Mouse (Mus musculus) midbrain, postnatal 0 days (tissue): Measurements from ENCODE around the gene Vangl2. TPM values are rescaled to one million over a fixed set of nuclear protein-coding genes. Genes with fewer than 3 reads are reported as not detected.

Source experiments
- ATAC-seq: fragments of 200-750 bp; cut with Nextera tagmentation; 2 replicates; pipeline ENCODE4 v1.8.0; 2017; ENCODE audit warnings: moderate number of reproducible peaks, mild to moderate bottlenecking, moderate TSS enrichment, moderate library complexity; ENCODE audit not compliant: low FRiP score
- DNase-seq: peaks from one replicate; pipeline ENCODE4 v3.0.0-alpha.2; 2015; ENCODE audit warnings: low spot score
- H3K27ac ChIP-seq: fragments of 300-500 bp; sonication (generic); 2 replicates; pipeline ENCODE4 v1.5.1; 2014; ENCODE audit warnings: low read depth, mild to moderate bottlenecking, low read length, mixed read lengths
- H3K27me3 ChIP-seq: fragments of 300-500 bp; sonication (generic); 2 replicates; pipeline ENCODE4 v1.6.1; 2014; ENCODE audit warnings: low read length, control low read depth, mixed read lengths; ENCODE audit not compliant: insufficient read depth
- H3K36me3 ChIP-seq: fragments of 300-500 bp; sonication (generic); 2 replicates; pipeline ENCODE4 v1.6.1; 2014; ENCODE audit warnings: low read length, control low read depth, mixed read lengths; ENCODE audit not compliant: insufficient read depth
- H3K4me1 ChIP-seq: fragments of 300-500 bp; sonication (generic); 2 replicates; pipeline ENCODE4 v1.6.1; 2014; ENCODE audit warnings: mild to moderate bottlenecking, control low read depth, antibody characterized with exemption, low read length, mixed read lengths; ENCODE audit not compliant: insufficient read depth
- H3K4me2 ChIP-seq: fragments of 300-500 bp; sonication (generic); 2 replicates; pipeline ENCODE4 v1.6.1; 2014; ENCODE audit warnings: low read depth, mild to moderate bottlenecking, low read length, mixed read lengths; ENCODE audit not compliant: poor library complexity, severe bottlenecking
- H3K4me3 ChIP-seq: fragments of 300-500 bp; sonication (generic); 2 replicates; pipeline ENCODE4 v1.5.1; 2014; ENCODE audit warnings: low read depth, mild to moderate bottlenecking, low read length, moderate library complexity
- H3K9ac ChIP-seq: fragments of 300-500 bp; sonication (generic); replicated peaks from 2 replicates; pipeline ENCODE4 v1.6.1; 2014; ENCODE audit warnings: mild to moderate bottlenecking, low read length, moderate library complexity, mixed read lengths; ENCODE audit not compliant: poor library complexity, severe bottlenecking
- H3K9me3 ChIP-seq: fragments of 300-500 bp; sonication (generic); 2 replicates; pipeline ENCODE4 v1.6.1; 2016; ENCODE audit warnings: low read length, control low read depth
- CTCF ChIP-seq: IDR thresholded peaks from 2 replicates; pipeline ENCODE4 v1.5.1; 2016; ENCODE audit warnings: antibody characterized with exemption, mild to moderate bottlenecking
- WGBS: fragments of 180-500 bp; shearing (Covaris S2); extraction: QIAGEN DNeasy Blood & Tissue Kit; methylation state at CpG from one replicate; pipeline ENCODE4 v1.1.7; 2014; 5-methylcytosine and 5-hydroxymethylcytosine counted together
- polyA plus RNA-seq: library from polyadenylated mRNA; unstranded; fragments of >200 nt; fragmentation: Nextera tagmentation; extraction: Ambion mirVana; gene quantifications from 2 replicates; pipeline ENCODE4 v1.2.1, GENCODE M21; 2015
- total RNA-seq: library from RNA; depleted of rRNA; stranded (reverse); fragments of >200 nt; gene quantifications from 2 replicates; pipeline ENCODE4 v1.2.3, GENCODE M21; 2014

Gene Vangl2
- total and polyA plus RNA-seq, 2 experiments from 2014 or later = 44.2 to 85.8 TPM

DNA sequence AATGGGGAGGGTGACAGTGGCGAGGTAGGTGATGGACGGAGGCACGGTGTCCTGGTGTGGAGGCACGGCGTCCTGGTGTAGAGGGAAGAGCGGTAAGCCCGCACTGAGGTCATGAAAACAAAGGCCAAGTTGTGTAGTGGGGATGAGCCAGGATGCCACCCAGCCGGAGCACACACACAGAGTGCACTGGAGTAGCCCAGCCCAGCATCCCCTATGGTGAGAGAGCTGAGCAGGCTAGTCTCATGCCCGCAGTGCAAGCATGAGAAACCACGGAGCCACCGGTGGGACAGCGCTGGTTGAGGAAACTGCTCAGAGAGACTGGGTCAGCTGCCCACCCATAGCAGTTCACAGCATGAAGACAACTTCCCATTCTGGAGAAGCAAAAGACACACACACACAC, 26.6 kb downstream of the Vangl2 start:
- peaks cover 25% of the 10 kb centered on the region for H3K36me3 ChIP-seq
- no peak for TF ChIP-seq CTCF
- peak overlapping the region; percentile 43; the same call in 1 of the 2 replicates for H3K27ac ChIP-seq
- no peak overlapping the region for H3K4me2 ChIP-seq
- H3K27me3 ChIP-seq = no peaks in the 10 kb centered on the region
- H3K4me1 ChIP-seq = no peaks in the 10 kb centered on the region
- DNase-seq (no peak), ATAC-seq (no peak)
- H3K4me3 ChIP-seq = no peak overlapping the region
- H3K9me3 ChIP-seq = no peaks in the 10 kb centered on the region
- peak overlapping the region; percentile 46; the same call in 1 of the 2 replicates for H3K9ac ChIP-seq
- 32% methylated on average over 12 of the region's 12 CpGs for WGBS

DNA sequence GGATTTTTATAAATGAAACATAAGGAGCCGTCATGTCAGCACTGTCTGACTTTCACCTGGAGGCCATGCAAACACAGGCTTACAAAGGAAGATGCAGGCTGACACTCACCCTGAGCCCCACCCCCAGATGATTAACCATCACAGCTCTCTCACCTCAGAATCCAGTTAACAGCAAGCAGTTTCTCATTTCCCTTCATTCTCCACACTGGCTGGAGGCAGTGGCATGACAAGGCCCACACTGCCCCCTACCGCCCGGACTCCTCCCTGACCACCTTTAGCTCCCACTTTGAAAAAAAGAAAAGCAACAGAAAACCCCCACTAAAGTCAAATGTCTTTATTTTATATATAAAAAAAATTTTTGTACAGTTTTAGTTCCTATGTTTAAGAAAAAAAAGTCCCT, 27.6 kb downstream of the Vangl2 start:
- Histone ChIP-seq H3K27ac (no peak overlapping the region), H3K36me3 (peaks cover 17% of the 10 kb centered on the region), H3K4me3 (no peak overlapping the region), H3K9ac (no peak overlapping the region), H3K4me2 (no peak overlapping the region), H3K9me3 (no peaks in the 10 kb centered on the region), H3K27me3 (no peaks in the 10 kb centered on the region), H3K4me1 (no peaks in the 10 kb centered on the region)
- TF ChIP-seq CTCF = peak; percentile 72
- peak; percentile 70 for DNase-seq
- 45% methylated on average over 3 of the region's 3 CpGs for WGBS
- peak; percentile 66 for ATAC-seq

DNA sequence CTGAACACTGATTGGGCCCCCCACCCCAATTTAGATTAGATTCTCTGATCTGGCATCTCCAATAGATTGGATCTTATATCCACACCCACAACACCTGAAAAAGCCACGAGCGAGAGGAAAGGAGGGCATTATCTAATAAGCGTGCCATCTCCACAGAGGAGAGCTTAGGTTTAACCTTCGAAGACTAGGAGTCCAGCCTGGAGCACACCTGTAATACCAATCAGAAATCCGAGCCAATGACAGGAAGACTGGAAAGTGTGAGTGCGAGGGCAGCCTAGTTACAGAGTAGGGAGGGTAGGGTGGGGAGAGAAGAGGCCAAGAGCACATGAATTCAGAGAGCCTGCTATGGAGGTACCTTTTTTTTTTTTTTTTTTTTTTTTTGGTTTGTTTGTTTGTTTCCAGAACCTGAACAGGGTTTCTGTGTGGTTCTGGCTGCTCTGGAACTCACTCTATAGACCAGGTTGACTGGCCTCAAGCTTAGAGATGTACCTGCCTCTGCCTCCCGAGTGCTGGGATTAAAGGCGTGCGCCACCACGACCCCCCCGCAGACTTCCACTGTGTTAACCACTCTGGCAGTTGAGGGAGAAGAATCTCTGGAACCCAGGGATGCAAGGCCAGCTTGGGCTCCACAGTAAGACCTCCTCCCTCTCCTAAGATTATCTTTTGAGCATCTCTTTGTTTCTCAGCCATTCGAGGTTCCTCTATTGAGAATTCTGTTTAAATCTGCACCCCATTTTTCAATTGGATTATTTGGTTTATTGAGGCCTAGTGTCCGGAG, 29.2 kb downstream of the Vangl2 start:
- Histone ChIP-seq H3K36me3 (peaks cover 5% of the 10 kb centered on the region; the same call in 1 of the 2 replicates), H3K4me2 (no peak overlapping the region), H3K4me3 (no peak overlapping the region), H3K27me3 (no peaks in the 10 kb centered on the region), H3K4me1 (no peaks in the 10 kb centered on the region), H3K9me3 (no peaks in the 10 kb centered on the region), H3K27ac (no peak overlapping the region), H3K9ac (no peak overlapping the region)
- ATAC-seq = no peak
- no peak for DNase-seq
- WGBS = 89% methylated on average over 13 of the region's 13 CpGs
- no peak for TF ChIP-seq CTCF

DNA sequence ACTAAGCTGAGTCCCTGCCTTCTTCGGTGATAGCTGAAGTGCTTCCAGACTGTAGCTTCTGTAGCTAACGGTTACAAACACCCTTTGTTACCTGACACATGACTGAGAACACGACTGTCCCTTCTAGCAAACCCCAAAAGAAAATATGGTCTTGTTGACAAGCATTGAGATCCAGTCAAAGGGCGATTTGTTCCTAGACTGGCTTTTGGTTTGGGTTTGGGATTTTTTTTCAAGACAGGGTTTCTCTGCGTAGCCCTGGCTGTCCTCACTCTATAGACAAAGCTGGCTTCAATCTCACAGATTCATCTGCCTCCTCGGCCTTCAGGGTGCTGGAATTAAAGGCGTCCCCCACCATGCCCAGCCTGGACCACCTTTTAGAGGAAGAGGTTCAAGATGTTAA, 31.5 kb downstream of the Vangl2 start:
- Histone ChIP-seq H3K4me3 (no peak overlapping the region), H3K36me3 (no peaks in the 10 kb centered on the region), H3K27ac (no peak overlapping the region), H3K9me3 (no peaks in the 10 kb centered on the region), H3K27me3 (no peaks in the 10 kb centered on the region), H3K9ac (no peak overlapping the region), H3K4me2 (no peak overlapping the region), H3K4me1 (no peaks in the 10 kb centered on the region)
- no peak for TF ChIP-seq CTCF
- no peak for ATAC-seq
- WGBS = 76% methylated on average over 7 of the region's 7 CpGs
- no peak for DNase-seq

DNA sequence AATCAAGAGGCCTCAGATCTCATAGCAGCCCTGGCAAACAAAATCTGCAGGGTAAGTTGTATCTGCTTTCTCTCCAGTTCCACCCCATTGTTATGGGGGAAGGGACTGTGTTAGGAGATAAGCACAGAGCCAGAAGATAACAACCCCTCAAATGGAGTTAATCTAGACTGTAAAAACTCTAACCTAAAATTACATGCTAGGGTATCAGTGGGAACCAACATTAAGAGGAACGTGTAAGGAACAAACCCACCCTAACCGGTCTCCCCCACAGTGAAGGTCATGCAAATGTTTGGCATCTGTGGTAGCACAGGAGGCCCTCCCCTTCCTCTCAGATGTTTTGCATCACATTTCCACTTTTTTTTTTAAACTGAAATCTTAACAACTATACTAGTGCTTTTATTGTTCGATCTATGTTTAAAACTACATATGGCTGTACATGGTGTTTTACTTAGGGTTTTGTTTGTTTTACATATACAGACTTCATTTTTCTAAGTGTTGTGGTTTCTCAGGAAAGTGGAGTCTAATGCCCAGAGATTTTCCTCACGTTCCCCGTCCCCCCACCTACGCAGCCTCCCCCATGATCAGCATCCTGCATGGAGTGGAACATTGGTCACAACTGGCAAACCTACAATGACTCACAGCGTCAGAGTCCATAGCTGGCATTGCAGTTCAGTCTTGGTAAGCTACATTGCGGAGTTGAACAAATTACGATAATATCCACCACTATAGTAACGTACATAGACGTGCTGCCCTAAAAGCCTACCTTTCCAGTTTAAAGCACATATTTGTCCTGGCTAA, 33.1 kb downstream of the Vangl2 start:
- Histone ChIP-seq H3K36me3 (no peaks in the 10 kb centered on the region), H3K9me3 (no peaks in the 10 kb centered on the region), H3K4me3 (no peak overlapping the region), H3K27me3 (no peaks in the 10 kb centered on the region), H3K4me2 (no peak overlapping the region), H3K27ac (no peak overlapping the region), H3K9ac (no peak overlapping the region), H3K4me1 (no peaks in the 10 kb centered on the region)
- no peak for TF ChIP-seq CTCF
- ATAC-seq = no peak
- 90% methylated on average over 11 of the region's 11 CpGs for WGBS
- no peak for DNase-seq

DNA sequence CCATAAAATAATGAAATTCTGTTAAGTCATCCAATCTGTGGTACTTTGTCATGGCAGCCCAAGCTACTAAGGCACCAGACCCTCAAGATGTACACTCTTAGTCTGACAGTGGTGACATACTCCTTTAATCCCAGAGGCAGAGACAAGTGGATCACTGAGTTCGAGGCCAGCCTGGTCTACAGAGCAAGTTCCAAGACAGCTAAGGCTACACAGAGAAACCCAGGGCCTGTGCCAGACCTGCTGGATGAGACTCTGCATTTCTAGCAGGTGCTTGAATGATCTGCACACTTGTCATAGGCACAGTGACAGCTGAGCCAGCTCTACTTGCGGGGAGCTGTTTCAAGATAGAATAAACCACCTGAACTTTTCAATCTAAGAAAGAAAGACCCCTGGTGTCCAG, 33.7 kb downstream of the Vangl2 start:
- no peak overlapping the region for H3K4me3 ChIP-seq
- WGBS = 88% methylated on average over 2 of the region's 2 CpGs
- H3K27ac ChIP-seq = no peak overlapping the region

More for the DNA sequence above, 33.7 kb downstream of the Vangl2 start:
- H3K9me3 ChIP-seq = no peaks in the 10 kb centered on the region
- H3K4me1 ChIP-seq = no peaks in the 10 kb centered on the region
- no peak for DNase-seq
- no peaks in the 10 kb centered on the region for H3K27me3 ChIP-seq
- no peak overlapping the region for H3K4me2 ChIP-seq
- no peaks in the 10 kb centered on the region for H3K36me3 ChIP-seq
- no peak for ATAC-seq
- no peak for TF ChIP-seq CTCF
- H3K9ac ChIP-seq = no peak overlapping the region
